ENCODE assay signal across 8 mouse cellular contexts in genomic region chr7:100123486-100123885, GRCm38 (mm10). TPM values are rescaled to one million over a fixed set of nuclear protein-coding genes. Genes with fewer than 3 reads are reported as not detected.
DNase-seq lines count a peak whose midpoint lies in the region; ATAC-seq and TF ChIP-seq lines count a peak whose summit lies in the region.

No protein-coding gene starts in this region.

- no peaks in the 10 kb centered on the region for H3K9me3 ChIP-seq in liver, embryonic 11.5 days (ENCODE audit: control insufficient read depth, low read length)
- H3K9me3 ChIP-seq in forebrain, embryonic 12.5 days = no peaks in the 10 kb centered on the region

- H3K4me1 ChIP-seq in liver, adult 2 months (ENCODE audit: control insufficient read depth, insufficient read depth, low read length) = peaks cover 3% of the 10 kb centered on the region; the same call in 1 of the 2 replicates
- H3K4me1 ChIP-seq in liver, embryonic 11.5 days (replicated peaks; ENCODE audit: control insufficient read depth, insufficient read depth, low read length) = peaks cover 9% of the 10 kb centered on the region
- H3K4me1 ChIP-seq in forebrain, embryonic 12.5 days = peaks cover 24% of the 10 kb centered on the region

- H3K4me3 ChIP-seq in liver, adult 2 months (ENCODE audit: insufficient read depth, low read depth, low read length) = no peak overlapping the region
- H3K4me3 ChIP-seq in liver, embryonic 11.5 days (ENCODE audit: low read depth, low read length) = no peak overlapping the region
- no peak overlapping the region for H3K4me3 ChIP-seq in forebrain, embryonic 12.5 days (replicated peaks)

- no peak overlapping the region for H3K4me2 ChIP-seq in liver, embryonic 11.5 days
- no peak overlapping the region for H3K4me2 ChIP-seq in forebrain, embryonic 12.5 days

- H3K36me3 ChIP-seq in liver, adult 2 months (ENCODE audit: control insufficient read depth, insufficient read depth, low read length) = no peaks in the 10 kb centered on the region
- H3K36me3 ChIP-seq in liver, embryonic 11.5 days (ENCODE audit: control insufficient read depth, insufficient read depth, low read length) = peaks cover 6% of the 10 kb centered on the region
- peaks cover 9% of the 10 kb centered on the region for H3K36me3 ChIP-seq in forebrain, embryonic 12.5 days (replicated peaks)

- ATAC-seq in liver, embryonic 11.5 days (replicated peaks; ENCODE audit: low FRiP score) = no peak
- ATAC-seq in forebrain, embryonic 12.5 days (ENCODE audit: low FRiP score) = no peak

- 51% methylated on average over 6 of the region's 6 CpGs for WGBS in liver, adult 2 months
- 51% methylated on average over 6 of the region's 6 CpGs for WGBS in liver, embryonic 11.5 days
- WGBS in forebrain, embryonic 12.5 days = 65% methylated on average over 6 of the region's 6 CpGs

- no peak for TF ChIP-seq POLR2A in liver, adult 2 months (IDR thresholded peaks at IDR 0.05; ENCODE audit: extremely low read depth, insufficient read depth, low read length)

- no peak overlapping the region for H3K9ac ChIP-seq in liver, adult 2 months (ENCODE audit: low read depth, low read length)
- no peak overlapping the region for H3K9ac ChIP-seq in liver, embryonic 11.5 days (ENCODE audit: low read depth, low read length)
- H3K9ac ChIP-seq in forebrain, embryonic 12.5 days = no peak overlapping the region

- H3K79me2 ChIP-seq in liver, adult 2 months (ENCODE audit: control insufficient read depth, insufficient read depth, low read length) = no peaks in the 10 kb centered on the region; the same call in 1 of the 2 replicates

- peak; percentile 89 for TF ChIP-seq CTCF in liver, adult 2 months (IDR thresholded peaks at IDR 0.05; ENCODE audit: low read depth, low read length)

- no peak overlapping the region for H3K27ac ChIP-seq in liver, adult 2 months (replicated peaks; ENCODE audit: insufficient read depth, low read depth, low read length)
- no peak overlapping the region for H3K27ac ChIP-seq in liver, embryonic 11.5 days (ENCODE audit: low read depth, low read length)
- H3K27ac ChIP-seq in forebrain, embryonic 12.5 days = no peak overlapping the region

- peak; percentile 34 to 37 for DNase-seq in cerebellum, postnatal 4 days (ENCODE audit: low spot score in 2 of 2)
- DNase-seq in cerebellum, adult 11-12 months = no peak
- peak; percentile 47 for DNase-seq in liver, adult 2 months (ENCODE audit: extremely low read depth, low read depth, low spot score)
- DNase-seq in liver, embryonic 11.5 days (ENCODE audit: low spot score) = no peak
- peak; percentile 66 for DNase-seq in adrenal gland, postnatal 10 days
- peak; percentile 52 for DNase-seq in induced T-regulatory cell, adult 2 months (ENCODE audit: low read depth)
- peak; percentile 58 for DNase-seq in retina, postnatal 1 day

- no peaks in the 10 kb centered on the region for H3K27me3 ChIP-seq in liver, adult 2 months (ENCODE audit: control insufficient read depth, insufficient read depth, low read length)
- no peaks in the 10 kb centered on the region for H3K27me3 ChIP-seq in liver, embryonic 11.5 days (replicated peaks; ENCODE audit: control insufficient read depth, insufficient read depth, low read length)
- no peaks in the 10 kb centered on the region for H3K27me3 ChIP-seq in forebrain, embryonic 12.5 days

RNA-seq across cellular contexts. Expression of gene Pold3, which starts 2.1 kb away (rescaled TPM):
- 8.9 and 9.0 TPM in 2 replicates for total RNA-seq in liver, adult 2 months (2014; rRNA removed)
- 2.7 and 3.8 TPM in 2 replicates for polyA plus RNA-seq in liver, adult 2 months (2012; rRNA removed)
- polyA plus RNA-seq in liver, embryonic 11.5 days (2014; fragmentation: Nextera tagmentation; extraction: Ambion mirVana) = 94.5 and 95.4 TPM in 2 replicates
- total RNA-seq in adrenal gland, postnatal 10 days (2021) = 10 to 100 TPM; 21.7 to 33.0 TPM
- 98.4 and 98.7 TPM in 2 replicates for polyA plus RNA-seq in forebrain, embryonic 12.5 days (2016; fragmentation: Nextera tagmentation; extraction: Ambion mirVana)

RNA-seq across cellular contexts. Expression of gene Lipt2, which starts 35.6 kb away (rescaled TPM):
- 3.8 and 5.8 TPM in 2 replicates for total RNA-seq in liver, adult 2 months (2014; rRNA removed)
- polyA plus RNA-seq in liver, adult 2 months (2012; rRNA removed) = 4.5 and 5.2 TPM in 2 replicates
- polyA plus RNA-seq in liver, embryonic 11.5 days (2014; fragmentation: Nextera tagmentation; extraction: Ambion mirVana) = 18.1 and 19.0 TPM in 2 replicates
- 1 to 10 TPM; 7.5 TPM for total RNA-seq in adrenal gland, postnatal 10 days (2021)
- 14.4 and 14.9 TPM in 2 replicates for polyA plus RNA-seq in forebrain, embryonic 12.5 days (2016; fragmentation: Nextera tagmentation; extraction: Ambion mirVana)

RNA-seq across cellular contexts. Expression of gene Kcne3, which starts 52.8 kb away (rescaled TPM):
- total RNA-seq in liver, adult 2 months (2014; rRNA removed) = 1.8 and 4.5 TPM in 2 replicates
- polyA plus RNA-seq in liver, adult 2 months (2012; rRNA removed) = 0.78 and 1.6 TPM in 2 replicates
- polyA plus RNA-seq in liver, embryonic 11.5 days (2014; fragmentation: Nextera tagmentation; extraction: Ambion mirVana) = 10.9 and 11.4 TPM in 2 replicates
- 1 to 10 TPM; 1.1 to 2.2 TPM for total RNA-seq in adrenal gland, postnatal 10 days (2021)
- 2.0 and 3.0 TPM in 2 replicates for polyA plus RNA-seq in forebrain, embryonic 12.5 days (2016; fragmentation: Nextera tagmentation; extraction: Ambion mirVana)

Comparison
In these comparisons a context has a peak if more than half of its experiments do, and no peak if none do; other contexts are left out.
1. DNase-seq: peak in cerebellum, postnatal 4 days (2 of 2), liver, adult 2 months (single experiment), adrenal gland, postnatal 10 days (single experiment), induced T-regulatory cell, adult 2 months (single experiment) and retina, postnatal 1 day (single experiment); none in cerebellum, adult 11-12 months (single experiment) and liver, embryonic 11.5 days (single experiment).
2. RNA of gene Pold3, which starts 2.1 kb away (polyA plus RNA-seq): 98.4 to 98.7 TPM in forebrain, embryonic 12.5 days and 94.5 to 95.4 TPM in liver, embryonic 11.5 days; 2.7 to 3.8 TPM in liver, adult 2 months; every median in the first group is over 10 times any median in the second.